ENCODE assay signal across 11 mouse cellular contexts in genomic region chr2:168078107-168078830, GRCm38 (mm10). TPM values are rescaled to one million over a fixed set of nuclear protein-coding genes. Genes with fewer than 3 reads are reported as not detected.
A peak's percentile ranks its signal among the peaks of the same experiment; 100 is the strongest.
DNase-seq lines count a peak whose midpoint lies in the region; ATAC-seq lines count a peak whose summit lies in the region.
"Had no signal": no experiment of that assay in that cellular context is flagged by ENCODE, and none has a peak within 500 bp of the region (broad histone marks: within the 10 kb centered on the region; RNA-seq: fewer than 3 reads in every experiment).

No protein-coding gene starts in this region.

- intact Hi-C loops in left cerebral cortex, postnatal 25 days (cut with DNase I) = no loop called here

- H3K36me3 ChIP-seq in kidney, embryonic 14.5 days (ENCODE audit: control insufficient read depth, insufficient read depth, low read length) = no peaks in the 10 kb centered on the region

- ATAC-seq in kidney, embryonic 14.5 days (ENCODE audit: low FRiP score, low TSS enrichment) = no peak
- no peak for ATAC-seq in megakaryocyte-erythroid progenitor cell, adult 5-6 weeks (replicated peaks; ENCODE audit: low FRiP score, low TSS enrichment, poor library complexity, severe bottlenecking)
- ATAC-seq: forebrain, postnatal 0 days had no signal

- H3K4me1 ChIP-seq in kidney, embryonic 14.5 days (ENCODE audit: control insufficient read depth, insufficient read depth, low read length) = peaks cover 34% of the 10 kb centered on the region

- peak; percentile 8 for DNase-seq in thymus, postnatal 14 days
- no peak for DNase-seq in thymus, postnatal 36 days
- DNase-seq in lung, postnatal 25 days (ENCODE audit: low spot score) = peak; percentile 89
- DNase-seq in urinary bladder, postnatal 36 days (ENCODE audit: low spot score in 2 of 2) = peak; percentile 76 to 81
- DNase-seq in left cerebral cortex, postnatal 25 days (ENCODE audit: low spot score in 2 of 2) = no peak
- no peak for DNase-seq in right cerebral cortex, postnatal 36 days (ENCODE audit: low spot score in 2 of 2)
- DNase-seq: cerebellum, adult 2 months; forebrain, postnatal 0 days; liver had no signal

- H3K9me3 ChIP-seq in kidney, embryonic 14.5 days (ENCODE audit: control insufficient read depth, low read length) = no peaks in the 10 kb centered on the region

- WGBS in kidney, embryonic 14.5 days = 27% methylated on average over 15 of the region's 15 CpGs

- H3K9ac ChIP-seq in kidney, embryonic 14.5 days (ENCODE audit: low read depth, low read length) = peak overlapping the region; percentile 25; the same call in 1 of the 2 replicates
- H3K9ac ChIP-seq: forebrain, postnatal 0 days had no signal

- no peak overlapping the region for H3K4me2 ChIP-seq in kidney, embryonic 14.5 days (replicated peaks; ENCODE audit: low read depth, low read length)

- H3K27me3 ChIP-seq in kidney, embryonic 14.5 days (ENCODE audit: control insufficient read depth, insufficient read depth, low read length) = peaks cover 10% of the 10 kb centered on the region

- no peak overlapping the region for H3K4me3 ChIP-seq in kidney, embryonic 14.5 days (ENCODE audit: low read length)

- peak overlapping the region; percentile 92 for H3K27ac ChIP-seq in kidney, embryonic 14.5 days (ENCODE audit: low read depth, low read length)

RNA-seq across cellular contexts. Expression of gene Pard6b, which starts 2.5 kb away (rescaled TPM):
- 9.7 and 22.0 TPM in 2 replicates for polyA plus RNA-seq in kidney, embryonic 14.5 days (2014; fragmentation: Nextera tagmentation; extraction: Ambion mirVana)
- total RNA-seq in left cerebral cortex, postnatal 25 days (2021) = 1 to 10 TPM; 5.0 to 5.2 TPM
- total RNA-seq in megakaryocyte-erythroid progenitor cell, adult 5-6 weeks (2014; fragmentation: Nextera tagmentation) = 0.48 and 1.1 TPM in 2 replicates
- total RNA-seq in megakaryocyte-erythroid progenitor cell, adult 5-6 weeks (2017) = 1.6 and 3.8 TPM in 2 replicates

Comparison
In these comparisons a context has a peak if more than half of its experiments do, and no peak if none do; other contexts are left out.
1. DNase-seq: peak in thymus, postnatal 14 days (single experiment), lung, postnatal 25 days (single experiment) and urinary bladder, postnatal 36 days (2 of 2); none in thymus, postnatal 36 days (0 of 2), left cerebral cortex, postnatal 25 days (0 of 2) and right cerebral cortex, postnatal 36 days (0 of 2).